In genomic region chrX:136092497-136093279, GRCm38 (mm10) we compare ENCODE assay signal across 32 mouse cellular contexts. TPM values are rescaled to one million over a fixed set of nuclear protein-coding genes. Genes with fewer than 3 reads are reported as not detected.
DNase-seq lines count a peak whose midpoint lies in the region; ATAC-seq and TF ChIP-seq lines count a peak whose summit lies in the region.
"Had no signal": no experiment of that assay in that cellular context is flagged by ENCODE, and none has a peak within 500 bp of the region (broad histone marks: within the 10 kb centered on the region; RNA-seq: fewer than 3 reads in every experiment).

No protein-coding gene starts in this region.

- TF ChIP-seq CTCF in liver, embryonic 14.5 days (IDR thresholded peaks at IDR 0.05; ENCODE audit: low read depth) = no peak
- no peak for TF ChIP-seq CTCF in liver, postnatal 0 days (IDR thresholded peaks at IDR 0.05; ENCODE audit: low read depth)

- no peaks in the 10 kb centered on the region for H3K36me3 ChIP-seq in liver, embryonic 12.5 days
- H3K36me3 ChIP-seq in liver, embryonic 11.5 days (ENCODE audit: control insufficient read depth, insufficient read depth, low read length) = no peaks in the 10 kb centered on the region
- H3K36me3 ChIP-seq in intestine, embryonic 16.5 days (ENCODE audit: control insufficient read depth, insufficient read depth, low read length) = no peaks in the 10 kb centered on the region
- no peaks in the 10 kb centered on the region for H3K36me3 ChIP-seq in liver, embryonic 14.5 days (replicated peaks; ENCODE audit: control insufficient read depth, insufficient read depth, low read depth)
- H3K36me3 ChIP-seq in liver, postnatal 0 days (replicated peaks; ENCODE audit: insufficient read depth, low read length) = no peaks in the 10 kb centered on the region
- H3K36me3 ChIP-seq: embryonic facial prominence, embryonic 10.5 days; embryonic facial prominence, embryonic 13.5 days; forebrain, embryonic 10.5 days; heart, embryonic 12.5 days; heart, embryonic 15.5 days; hindbrain, embryonic 10.5 days; hindbrain, embryonic 13.5 days had no signal

- no peak overlapping the region for H3K4me3 ChIP-seq in liver, embryonic 12.5 days
- H3K4me3 ChIP-seq in liver, embryonic 11.5 days (ENCODE audit: low read depth, low read length) = no peak overlapping the region
- no peak overlapping the region for H3K4me3 ChIP-seq in intestine, embryonic 16.5 days (ENCODE audit: low read length)
- no peak overlapping the region for H3K4me3 ChIP-seq in liver, embryonic 14.5 days (ENCODE audit: insufficient read depth in 1 of 2, low read depth in 2 of 2, low read length in 2 of 2)
- no peak overlapping the region for H3K4me3 ChIP-seq in liver, postnatal 0 days (ENCODE audit: low read depth, low read length)
- H3K4me3 ChIP-seq: embryonic facial prominence, embryonic 10.5 days; embryonic facial prominence, embryonic 13.5 days; forebrain, embryonic 10.5 days; forebrain, embryonic 13.5 days; gastrocnemius, adult 2 months; heart, embryonic 12.5 days; heart, embryonic 15.5 days; hindbrain, embryonic 10.5 days; hindbrain, embryonic 13.5 days had no signal

- TF ChIP-seq EP300 in liver, embryonic 14.5 days (IDR thresholded peaks at IDR 0.05; ENCODE audit: low read depth) = no peak
- TF ChIP-seq EP300 in liver, postnatal 0 days (IDR thresholded peaks at IDR 0.05; ENCODE audit: low read depth) = no peak

- peak; percentile 42 for ATAC-seq in liver, embryonic 12.5 days
- no peak; the same call in 1 of the 2 replicates for ATAC-seq in liver, embryonic 11.5 days (replicated peaks; ENCODE audit: low FRiP score)
- peak; percentile 74 for ATAC-seq in intestine, embryonic 16.5 days
- ATAC-seq in liver, embryonic 14.5 days (ENCODE audit: insufficient read depth) = peak; percentile 59; the same call in 1 of the 2 replicates
- ATAC-seq in liver, postnatal 0 days = peak; percentile 85
- ATAC-seq in erythroblast, adult 5-6 weeks (replicated peaks; ENCODE audit: low FRiP score, poor library complexity, severe bottlenecking) = no peak
- ATAC-seq: activated CD4-positive, CD25-positive, alpha-beta regulatory T cell, adult 4 months; forebrain, embryonic 13.5 days; forebrain, postnatal 0 days; hindbrain, embryonic 16.5 days had no signal

- H3K4me2 ChIP-seq in liver, embryonic 12.5 days = no peak overlapping the region
- H3K4me2 ChIP-seq in liver, embryonic 11.5 days = no peak overlapping the region
- H3K4me2 ChIP-seq in intestine, embryonic 16.5 days (ENCODE audit: low read depth, low read length) = no peak overlapping the region
- H3K4me2 ChIP-seq in liver, embryonic 14.5 days (ENCODE audit: low read depth) = no peak overlapping the region
- H3K4me2 ChIP-seq in liver, postnatal 0 days (ENCODE audit: low read depth, low read length) = no peak overlapping the region
- H3K4me2 ChIP-seq: embryonic facial prominence, embryonic 13.5 days; forebrain, embryonic 13.5 days; heart, embryonic 12.5 days; heart, embryonic 15.5 days; hindbrain, embryonic 13.5 days had no signal

- no peaks in the 10 kb centered on the region for H3K27me3 ChIP-seq in liver, embryonic 12.5 days (replicated peaks)
- H3K27me3 ChIP-seq in liver, embryonic 11.5 days (replicated peaks; ENCODE audit: control insufficient read depth, insufficient read depth, low read length) = no peaks in the 10 kb centered on the region
- no peaks in the 10 kb centered on the region for H3K27me3 ChIP-seq in intestine, embryonic 16.5 days (replicated peaks; ENCODE audit: control insufficient read depth, insufficient read depth, low read length)
- no peaks in the 10 kb centered on the region for H3K27me3 ChIP-seq in liver, embryonic 14.5 days (ENCODE audit: control insufficient read depth, insufficient read depth, low read length)
- no peaks in the 10 kb centered on the region for H3K27me3 ChIP-seq in liver, postnatal 0 days (ENCODE audit: insufficient read depth, low read length)
- H3K27me3 ChIP-seq: heart, embryonic 12.5 days; heart, embryonic 15.5 days had no signal

- no peak overlapping the region for H3K27ac ChIP-seq in liver, embryonic 12.5 days
- H3K27ac ChIP-seq in liver, embryonic 11.5 days (ENCODE audit: low read depth, low read length) = no peak overlapping the region
- no peak overlapping the region for H3K27ac ChIP-seq in intestine, embryonic 16.5 days (ENCODE audit: low read length)
- no peak overlapping the region for H3K27ac ChIP-seq in liver, embryonic 14.5 days
- no peak overlapping the region; the same call in 1 of the 2 replicates for H3K27ac ChIP-seq in liver, postnatal 0 days (ENCODE audit: low read depth)
- H3K27ac ChIP-seq: embryonic facial prominence, embryonic 10.5 days; embryonic facial prominence, embryonic 13.5 days; forebrain, embryonic 10.5 days; forebrain, embryonic 13.5 days; gastrocnemius, adult 2 months; heart, embryonic 15.5 days; hindbrain, embryonic 10.5 days; hindbrain, embryonic 13.5 days had no signal

- 21% methylated on average over 1 of the region's 2 CpGs for WGBS in liver, embryonic 12.5 days (ENCODE audit: insufficient replicate concordance)
- WGBS in liver, embryonic 11.5 days = 27% methylated on average over 2 of the region's 2 CpGs
- 21% methylated on average over 2 of the region's 2 CpGs for whole genome bisulfite sequencing in intestine, embryonic 16.5 days
- WGBS in liver, embryonic 14.5 days (ENCODE audit: insufficient replicate concordance) = 32% methylated on average over 2 of the region's 2 CpGs
- WGBS in liver, postnatal 0 days (ENCODE audit: insufficient replicate concordance) = 17% methylated on average over 2 of the region's 2 CpGs

- no peak for DNase-seq in liver, embryonic 11.5 days (ENCODE audit: low spot score)
- peak in 2 of 3 experiments; percentile 5 to 7 for DNase-seq in liver, embryonic 14.5 days (ENCODE audit: low read depth in 3 of 3, low spot score in 3 of 3)
- DNase-seq in liver, postnatal 0 days = no peak
- no peak for DNase-seq in urinary bladder, postnatal 10 days (ENCODE audit: low spot score)
- DNase-seq in adrenal gland, adult (ENCODE audit: inconsistent age in 2 of 2, low spot score in 1 of 2) = no peak
- DNase-seq: adrenal gland, postnatal 10 days; cerebellum, adult 11 months; cerebellum, adult 8-10 months; cerebellum, postnatal 10 days; cerebellum, postnatal 36 days; embryo, embryonic 11 days; forebrain, postnatal 0 days; gastrocnemius, adult 2 months; gastrocnemius, postnatal 14 days; heart, adult 18-20 months; heart, postnatal 10 days; heart, postnatal 36 days had no signal

- H3K9me3 ChIP-seq in liver, embryonic 12.5 days (replicated peaks) = no peaks in the 10 kb centered on the region
- no peaks in the 10 kb centered on the region for H3K9me3 ChIP-seq in liver, embryonic 11.5 days (ENCODE audit: control insufficient read depth, low read length)
- H3K9me3 ChIP-seq in intestine, embryonic 16.5 days (ENCODE audit: control insufficient read depth, low read length) = no peaks in the 10 kb centered on the region
- H3K9me3 ChIP-seq in liver, embryonic 14.5 days (ENCODE audit: control insufficient read depth, low read length) = no peaks in the 10 kb centered on the region
- H3K9me3 ChIP-seq in liver, postnatal 0 days (ENCODE audit: low read length) = no peaks in the 10 kb centered on the region
- H3K9me3 ChIP-seq: embryonic facial prominence, embryonic 10.5 days; embryonic facial prominence, embryonic 13.5 days; forebrain, embryonic 10.5 days; forebrain, embryonic 13.5 days; heart, embryonic 12.5 days; heart, embryonic 15.5 days; hindbrain, embryonic 10.5 days; hindbrain, embryonic 13.5 days had no signal

- no peaks in the 10 kb centered on the region for H3K4me1 ChIP-seq in liver, embryonic 12.5 days
- H3K4me1 ChIP-seq in liver, embryonic 11.5 days (replicated peaks; ENCODE audit: control insufficient read depth, insufficient read depth, low read length) = no peaks in the 10 kb centered on the region
- no peaks in the 10 kb centered on the region for H3K4me1 ChIP-seq in intestine, embryonic 16.5 days (ENCODE audit: control insufficient read depth, insufficient read depth, low read length)
- no peaks in the 10 kb centered on the region for H3K4me1 ChIP-seq in liver, embryonic 14.5 days (replicated peaks; ENCODE audit: control insufficient read depth in 2 of 2, insufficient read depth in 2 of 2, low read length in 1 of 2)
- H3K4me1 ChIP-seq in liver, postnatal 0 days (ENCODE audit: insufficient read depth) = no peaks in the 10 kb centered on the region
- H3K4me1 ChIP-seq: embryonic facial prominence, embryonic 10.5 days; embryonic facial prominence, embryonic 13.5 days; forebrain, embryonic 10.5 days; forebrain, embryonic 13.5 days; heart, embryonic 12.5 days; heart, embryonic 15.5 days; hindbrain, embryonic 10.5 days; hindbrain, embryonic 13.5 days had no signal

- H3K9ac ChIP-seq in liver, embryonic 12.5 days = no peak overlapping the region
- no peak overlapping the region for H3K9ac ChIP-seq in liver, embryonic 11.5 days (ENCODE audit: low read depth, low read length)
- H3K9ac ChIP-seq in intestine, embryonic 16.5 days (ENCODE audit: low read depth, low read length) = no peak overlapping the region
- no peak overlapping the region for H3K9ac ChIP-seq in liver, embryonic 14.5 days (replicated peaks)
- no peak overlapping the region for H3K9ac ChIP-seq in liver, postnatal 0 days (replicated peaks)
- H3K9ac ChIP-seq: embryonic facial prominence, embryonic 13.5 days; forebrain, embryonic 13.5 days; forebrain, postnatal 0 days; heart, embryonic 12.5 days; heart, embryonic 15.5 days; hindbrain, embryonic 13.5 days had no signal

RNA-seq across cellular contexts. Expression of gene Nxf3, which starts 7.6 kb away (rescaled TPM):
- 0.17 and 0.20 TPM in 2 replicates for polyA plus RNA-seq in liver, embryonic 12.5 days (2016; fragmentation: Nextera tagmentation; extraction: Ambion mirVana)
- polyA plus RNA-seq in liver, embryonic 11.5 days (2014; fragmentation: Nextera tagmentation; extraction: Ambion mirVana) = 0.23 and 0.25 TPM in 2 replicates
- polyA plus RNA-seq in intestine, embryonic 16.5 days (2015; fragmentation: Nextera tagmentation; extraction: Ambion mirVana) = 0.11 and 0.12 TPM in 2 replicates
- polyA plus RNA-seq in liver, embryonic 14.5 days (2012; rRNA removed) = 0.24 and 0.39 TPM in 2 replicates
- 0.17 and 0.23 TPM in 2 replicates for polyA plus RNA-seq in liver, embryonic 14.5 days (2014; fragmentation: Nextera tagmentation; extraction: Ambion mirVana)
- polyA plus RNA-seq in liver, postnatal 0 days (2015; fragmentation: Nextera tagmentation; extraction: Ambion mirVana) = 0.07 and 0.09 TPM in 2 replicates
- 1.9 and 2.5 TPM in 2 replicates for total RNA-seq in erythroblast, adult 5-6 weeks (2015; ENCODE audit: low replicate concordance)
- 0.17 and 0.28 TPM in 2 replicates for total RNA-seq in erythroblast, adult 5-6 weeks (2017; ENCODE audit: low replicate concordance)
- total RNA-seq: adrenal gland, adult 18-20 months; adrenal gland, postnatal 10 days; forebrain, postnatal 0 days; gastrocnemius, adult 2 months; gastrocnemius, postnatal 14 days; gastrocnemius, postnatal 4 days; heart, adult 18-20 months; heart, postnatal 10 days had no signal
- polyA plus RNA-seq: activated CD4-positive, CD25-positive, alpha-beta regulatory T cell, adult 4 months; embryonic facial prominence, embryonic 10.5 days; embryonic facial prominence, embryonic 13.5 days; forebrain, embryonic 10.5 days; forebrain, embryonic 13.5 days; hindbrain, embryonic 10.5 days; hindbrain, embryonic 13.5 days; hindbrain, embryonic 16.5 days had no signal

RNA-seq across cellular contexts. Expression of gene Bex2, which starts 24.7 kb away (rescaled TPM):
- polyA plus RNA-seq in liver, embryonic 12.5 days (2016; fragmentation: Nextera tagmentation; extraction: Ambion mirVana) = 191 and 194 TPM in 2 replicates
- polyA plus RNA-seq in liver, embryonic 11.5 days (2014; fragmentation: Nextera tagmentation; extraction: Ambion mirVana) = 260 and 268 TPM in 2 replicates
- 106 and 108 TPM in 2 replicates for polyA plus RNA-seq in intestine, embryonic 16.5 days (2015; fragmentation: Nextera tagmentation; extraction: Ambion mirVana)
- polyA plus RNA-seq in liver, embryonic 14.5 days (2012; rRNA removed) = 57.1 and 93.6 TPM in 2 replicates
- 127 and 138 TPM in 2 replicates for polyA plus RNA-seq in liver, embryonic 14.5 days (2014; fragmentation: Nextera tagmentation; extraction: Ambion mirVana)
- 141 and 149 TPM in 2 replicates for polyA plus RNA-seq in liver, postnatal 0 days (2015; fragmentation: Nextera tagmentation; extraction: Ambion mirVana)
- total RNA-seq in erythroblast, adult 5-6 weeks (2015; ENCODE audit: low replicate concordance) = not detected in 2 replicates
- not detected in 2 replicates for total RNA-seq in erythroblast, adult 5-6 weeks (2017; ENCODE audit: low replicate concordance)
- total RNA-seq: heart, adult 18-20 months; heart, postnatal 36 days had no signal

RNA-seq across cellular contexts. Expression of gene Bex4, which starts 46.1 kb away (rescaled TPM):
- polyA plus RNA-seq in liver, embryonic 12.5 days (2016; fragmentation: Nextera tagmentation; extraction: Ambion mirVana) = 201 and 211 TPM in 2 replicates
- polyA plus RNA-seq in liver, embryonic 11.5 days (2014; fragmentation: Nextera tagmentation; extraction: Ambion mirVana) = 307 and 310 TPM in 2 replicates
- polyA plus RNA-seq in intestine, embryonic 16.5 days (2015; fragmentation: Nextera tagmentation; extraction: Ambion mirVana) = 242 and 258 TPM in 2 replicates
- 73.5 and 131 TPM in 2 replicates for polyA plus RNA-seq in liver, embryonic 14.5 days (2012; rRNA removed)
- 154 and 162 TPM in 2 replicates for polyA plus RNA-seq in liver, embryonic 14.5 days (2014; fragmentation: Nextera tagmentation; extraction: Ambion mirVana)
- polyA plus RNA-seq in liver, postnatal 0 days (2015; fragmentation: Nextera tagmentation; extraction: Ambion mirVana) = 111 and 121 TPM in 2 replicates
- 10.7 and 16.7 TPM in 2 replicates for total RNA-seq in erythroblast, adult 5-6 weeks (2015; ENCODE audit: low replicate concordance)
- 11.8 and 12.5 TPM in 2 replicates for total RNA-seq in erythroblast, adult 5-6 weeks (2017; ENCODE audit: low replicate concordance)
- total RNA-seq: gastrocnemius, adult 2 months; gastrocnemius, postnatal 14 days had no signal
- polyA plus RNA-seq: activated CD4-positive, CD25-positive, alpha-beta regulatory T cell, adult 4 months had no signal

RNA-seq across cellular contexts. Expression of gene Arxes1, which starts 59.5 kb away (rescaled TPM):
- 18.0 and 21.2 TPM in 2 replicates for polyA plus RNA-seq in liver, embryonic 12.5 days (2016; fragmentation: Nextera tagmentation; extraction: Ambion mirVana)
- 29.4 and 32.8 TPM in 2 replicates for polyA plus RNA-seq in liver, embryonic 11.5 days (2014; fragmentation: Nextera tagmentation; extraction: Ambion mirVana)
- 19.3 and 22.1 TPM in 2 replicates for polyA plus RNA-seq in intestine, embryonic 16.5 days (2015; fragmentation: Nextera tagmentation; extraction: Ambion mirVana)
- polyA plus RNA-seq in liver, embryonic 14.5 days (2012; rRNA removed) = 2.6 and 2.8 TPM in 2 replicates
- polyA plus RNA-seq in liver, embryonic 14.5 days (2014; fragmentation: Nextera tagmentation; extraction: Ambion mirVana) = 7.4 and 7.8 TPM in 2 replicates
- 3.8 and 4.4 TPM in 2 replicates for polyA plus RNA-seq in liver, postnatal 0 days (2015; fragmentation: Nextera tagmentation; extraction: Ambion mirVana)
- total RNA-seq in erythroblast, adult 5-6 weeks (2015; ENCODE audit: low replicate concordance) = not detected in 2 replicates
- total RNA-seq in erythroblast, adult 5-6 weeks (2017; ENCODE audit: low replicate concordance) = not detected in 2 replicates
- polyA plus RNA-seq: activated CD4-positive, CD25-positive, alpha-beta regulatory T cell, adult 4 months had no signal

Comparison
In these comparisons a context has a peak if more than half of its experiments do, and no peak if none do; other contexts are left out.
1. ATAC-seq: peak in liver, embryonic 12.5 days (single experiment), intestine, embryonic 16.5 days (single experiment), liver, embryonic 14.5 days (single experiment) and liver, postnatal 0 days (single experiment); none in liver, embryonic 11.5 days (single experiment) and erythroblast, adult 5-6 weeks (single experiment).
2. DNase-seq: peak in liver, embryonic 14.5 days (2 of 3); none in liver, embryonic 11.5 days (single experiment), liver, postnatal 0 days (single experiment), urinary bladder, postnatal 10 days (single experiment) and adrenal gland, adult (0 of 2).